Mouse (Mus musculus) inflammation-experienced regulatory T-cells, adult 6 months (primary cell): Measurements from ENCODE around the gene Adcy7. TPM values are rescaled to one million over a fixed set of nuclear protein-coding genes. Genes with fewer than 3 reads are reported as not detected.

Source experiments
- ATAC-seq: one replicate; pipeline ENCODE4 v1.8.0; 2017
- polyA plus RNA-seq, 3 experiments: library from polyadenylated mRNA; unstranded; fragments of 100-300 nt; shearing (Covaris generic); gene quantifications; one replicate each; pipeline ENCODE4 v1.2.1; 2017

Gene Adcy7
- polyA plus RNA-seq = 100 to 1,000 TPM in 1 of 3 experiments, 10 to 100 TPM in 2; 93.6 to 134 (median 97.2) TPM

DNA sequence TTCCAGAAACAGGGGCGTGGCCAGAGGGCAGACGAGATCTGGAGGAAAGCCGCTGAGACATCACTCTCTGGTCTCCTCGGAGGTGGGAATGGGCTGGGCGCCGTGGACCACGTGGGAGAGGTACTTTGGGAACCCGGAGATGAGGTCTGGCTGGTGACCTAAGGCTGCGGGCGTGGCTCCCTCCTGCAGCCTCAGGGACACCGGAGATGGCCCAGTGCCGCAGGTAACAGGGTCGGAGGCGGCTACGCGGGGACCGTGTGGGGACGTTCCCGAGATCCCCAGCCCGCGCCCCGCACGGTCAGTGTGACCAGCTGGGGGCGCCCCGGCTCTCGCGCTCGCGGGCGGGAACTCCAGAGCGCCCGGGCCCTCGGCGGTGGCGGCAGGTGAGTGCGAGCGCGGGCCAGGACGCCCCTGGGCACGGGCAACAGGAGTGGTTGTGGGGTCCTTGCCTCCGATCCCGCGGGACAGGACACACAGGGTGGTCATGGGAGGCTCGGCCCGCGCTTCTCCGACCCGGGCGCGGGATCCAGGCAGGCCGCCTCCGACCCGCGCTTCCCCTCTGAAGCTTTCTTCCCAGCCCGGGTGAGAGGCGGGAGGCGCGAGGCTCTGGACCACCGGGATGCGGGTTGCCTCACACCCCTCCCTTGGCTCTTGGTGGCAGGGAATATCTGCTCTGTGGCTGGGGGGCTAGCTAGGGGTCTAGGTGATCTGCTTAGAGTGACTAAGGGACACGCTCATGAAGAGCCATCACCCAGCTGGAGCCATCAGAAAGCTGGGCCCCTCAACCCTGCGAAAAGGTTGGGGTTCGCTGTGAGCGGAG lies at the start of gene Adcy7:
Adcy7 (plus strand) TSS at position 173 of the 820 bp plus-strand sequence.
- ATAC-seq = peak; percentile 55

DNA sequence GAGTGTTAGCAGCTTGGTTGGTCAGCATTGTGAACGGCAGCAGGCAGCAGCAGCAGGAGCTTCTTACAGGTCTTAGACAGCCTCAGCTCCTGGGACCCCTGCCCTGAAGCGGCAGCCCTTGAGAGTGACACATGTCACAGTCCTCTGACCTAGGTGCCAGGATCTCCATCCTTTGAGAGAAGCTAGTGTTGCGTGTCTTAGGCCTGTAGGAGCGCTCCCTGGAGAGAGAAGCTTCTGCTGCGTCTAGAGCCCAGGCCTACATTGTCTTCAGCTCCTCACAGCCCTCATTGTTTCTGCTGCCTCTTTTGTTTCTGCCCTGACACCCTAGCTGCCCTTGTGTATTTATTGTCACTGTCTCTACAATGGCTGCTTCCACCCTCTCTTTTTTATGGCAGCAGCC lies 46.8 kb upstream of the Adcy7 start:
- no peak for ATAC-seq

DNA sequence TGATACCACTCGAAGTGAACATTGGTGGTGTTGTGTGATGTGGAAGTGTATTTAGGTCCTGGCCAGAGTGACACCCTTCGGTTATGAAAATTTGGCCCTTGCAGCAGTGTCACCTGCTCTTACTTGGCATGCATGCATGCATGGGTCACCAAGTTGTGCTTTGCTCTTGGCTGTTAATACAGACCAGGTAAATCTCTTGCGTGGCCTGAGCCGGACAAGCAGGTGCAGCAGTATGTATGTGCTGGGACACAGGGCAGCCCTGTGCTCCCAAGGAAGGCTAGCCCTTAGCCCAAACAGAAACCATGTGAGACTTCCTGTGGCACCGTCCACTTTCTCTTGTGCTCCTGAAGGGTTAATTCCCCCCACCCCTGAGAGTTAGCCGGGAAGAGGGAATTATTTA lies 44.4 kb upstream of the Adcy7 start:
- no peak for ATAC-seq

DNA sequence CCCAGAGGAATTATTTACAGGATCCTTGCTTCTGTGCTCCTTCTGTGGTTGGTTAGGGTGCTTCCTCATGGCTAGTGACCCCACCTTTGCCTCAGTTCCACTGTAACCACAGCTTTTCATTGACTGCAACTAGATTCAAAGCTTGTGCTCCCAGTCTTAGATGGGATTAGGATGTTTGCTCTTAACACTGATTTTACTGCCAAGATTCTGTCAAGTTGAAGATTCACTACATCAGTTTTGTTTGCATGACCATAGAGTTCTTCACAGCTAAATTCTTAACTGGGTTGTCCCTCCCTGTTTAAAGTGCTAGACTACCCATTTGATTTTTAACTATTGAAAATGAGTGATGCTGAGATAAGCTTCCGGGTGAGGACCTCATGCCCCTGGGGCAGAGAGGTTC lies 43.9 kb upstream of the Adcy7 start:
- no peak for ATAC-seq

DNA sequence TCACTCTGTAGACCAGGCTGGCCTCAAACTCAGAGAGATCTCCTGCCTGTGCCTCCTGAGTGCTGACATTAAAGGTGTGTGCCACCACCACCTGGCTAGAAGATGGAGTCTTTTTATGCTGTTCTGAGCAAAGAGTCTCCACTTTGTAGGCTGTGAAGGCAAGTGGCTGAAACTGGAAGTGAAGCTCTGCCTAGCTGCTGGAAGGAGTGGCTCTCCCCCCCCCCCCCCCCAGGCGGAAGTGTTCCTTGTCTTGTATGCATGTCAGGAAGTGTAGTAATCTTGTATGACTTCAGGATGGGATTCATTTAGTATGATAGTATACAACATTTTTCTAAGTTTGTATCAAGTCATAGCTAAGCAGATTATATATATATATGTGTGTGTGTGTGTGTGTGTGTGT lies 43.4 kb upstream of the Adcy7 start:
- ATAC-seq = no peak

DNA sequence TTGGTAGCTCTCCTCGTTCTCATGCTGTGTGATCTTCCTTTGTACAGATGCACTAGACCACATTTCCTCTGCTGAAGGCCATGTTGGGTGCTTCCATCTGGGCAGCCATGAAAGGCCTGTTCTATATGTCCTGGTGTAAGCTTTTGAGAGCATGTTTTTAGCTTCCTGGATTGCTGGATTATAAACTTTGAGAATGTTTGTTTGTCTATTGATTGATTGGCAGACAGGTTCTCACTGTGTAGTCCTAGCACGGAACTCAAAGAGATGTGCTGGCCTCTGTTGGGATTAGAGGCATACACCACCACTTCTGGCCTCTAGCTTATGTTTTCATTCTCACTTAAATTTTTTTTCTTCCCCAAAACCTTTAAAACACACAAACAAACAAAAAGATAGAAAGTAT lies 35.5 kb upstream of the Adcy7 start:
- ATAC-seq = no peak

DNA sequence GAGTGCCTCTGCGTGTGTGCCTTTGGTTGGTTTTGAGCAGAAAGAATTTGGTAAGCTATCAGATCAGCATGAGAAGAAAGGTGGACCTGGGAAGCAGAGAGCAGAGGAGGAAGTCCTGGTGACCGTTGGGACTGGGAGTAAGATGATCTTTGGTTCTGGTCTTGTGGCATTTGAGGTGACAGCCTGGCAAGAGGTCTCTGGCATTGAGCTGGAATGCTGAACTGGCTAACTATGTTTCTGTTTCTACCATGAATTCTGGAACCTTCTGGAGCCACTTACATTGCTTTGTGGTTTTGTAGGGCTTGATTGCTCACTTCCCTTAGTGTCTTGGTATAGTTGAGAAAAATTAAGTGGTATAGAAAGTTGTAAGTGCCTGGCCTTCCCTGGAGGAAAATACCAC lies 34.6 kb upstream of the Adcy7 start:
- no peak for ATAC-seq

DNA sequence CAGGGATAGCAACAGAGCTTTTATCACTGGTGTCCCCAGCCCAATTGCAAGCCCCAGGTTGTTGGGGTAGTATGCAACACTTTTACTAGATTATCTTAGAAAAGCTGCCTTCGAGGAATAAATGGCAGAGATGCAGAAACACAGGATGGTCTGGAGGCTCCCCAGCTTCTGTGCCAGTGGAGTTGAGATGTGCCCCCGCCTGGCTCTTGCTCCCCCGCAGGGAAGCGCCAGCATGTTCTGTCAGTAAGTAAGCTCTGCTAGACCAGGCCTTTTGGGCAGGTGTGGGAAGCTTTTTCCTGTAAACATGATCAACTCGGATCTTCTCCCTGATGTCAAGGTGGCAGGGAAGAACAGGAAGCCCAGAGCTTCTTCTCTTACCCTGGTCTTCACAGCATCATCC lies 32.9 kb upstream of the Adcy7 start:
- ATAC-seq = no peak

DNA sequence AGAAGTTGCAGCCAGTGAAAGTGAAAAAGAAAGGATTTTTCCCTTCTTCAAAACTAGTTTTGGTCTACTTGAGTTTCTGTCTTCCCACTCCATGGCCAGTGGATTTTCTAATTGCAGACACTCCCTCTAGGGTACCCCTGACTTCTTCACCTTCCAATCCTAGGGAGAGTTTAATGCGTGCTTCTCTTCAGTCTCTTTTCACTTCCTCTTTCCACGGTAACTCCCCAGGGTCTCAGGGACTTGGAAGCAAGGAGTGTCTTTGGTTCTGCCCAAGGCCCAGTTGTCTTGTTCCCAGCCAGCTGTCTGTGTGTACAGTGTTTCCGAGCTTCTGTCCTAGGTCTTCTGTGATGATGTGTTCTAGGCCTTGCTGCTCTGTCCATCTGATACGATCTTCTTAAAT lies 30.3 kb upstream of the Adcy7 start:
- ATAC-seq = no peak

DNA sequence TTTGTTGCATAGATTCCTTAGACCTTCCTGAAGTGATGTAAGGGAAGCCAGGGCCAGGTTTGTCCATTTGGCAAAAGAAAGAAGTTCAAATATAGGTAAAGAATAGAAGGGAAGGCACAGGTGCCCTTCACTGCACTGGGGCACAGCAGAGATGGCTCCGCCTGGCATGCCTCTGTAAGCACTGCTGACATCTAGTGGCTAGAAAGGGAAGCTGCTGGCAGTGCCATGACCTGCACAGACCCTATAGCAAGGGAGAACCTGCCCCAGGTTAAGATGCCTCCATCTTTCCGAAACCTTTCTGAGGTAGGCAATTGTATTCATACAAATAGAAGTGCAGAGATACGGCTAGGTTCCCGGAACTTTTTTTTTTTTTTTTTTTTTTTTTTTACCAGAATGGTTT lies 27.9 kb upstream of the Adcy7 start:
- peak; percentile 90 for ATAC-seq

DNA sequence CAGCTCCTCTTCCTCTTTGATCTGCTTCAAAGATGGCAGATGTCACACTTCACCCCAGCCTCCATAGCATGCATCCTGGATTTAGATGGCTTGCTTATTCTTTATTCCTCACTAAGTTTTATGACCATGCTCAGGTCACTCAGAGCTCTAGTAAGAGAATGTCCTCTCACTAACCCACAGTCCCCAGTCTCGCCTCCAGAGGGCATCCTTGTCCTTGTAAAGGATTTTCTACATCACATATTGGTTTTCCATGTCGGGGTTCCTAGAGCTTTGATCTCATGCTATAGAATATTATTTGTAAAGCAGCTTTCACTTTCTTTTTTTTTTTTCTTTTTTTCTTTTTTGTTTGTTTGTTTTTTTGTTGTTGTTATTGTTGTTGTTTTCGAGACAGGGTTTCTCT lies 19.4 kb upstream of the Adcy7 start:
- ATAC-seq = no peak

DNA sequence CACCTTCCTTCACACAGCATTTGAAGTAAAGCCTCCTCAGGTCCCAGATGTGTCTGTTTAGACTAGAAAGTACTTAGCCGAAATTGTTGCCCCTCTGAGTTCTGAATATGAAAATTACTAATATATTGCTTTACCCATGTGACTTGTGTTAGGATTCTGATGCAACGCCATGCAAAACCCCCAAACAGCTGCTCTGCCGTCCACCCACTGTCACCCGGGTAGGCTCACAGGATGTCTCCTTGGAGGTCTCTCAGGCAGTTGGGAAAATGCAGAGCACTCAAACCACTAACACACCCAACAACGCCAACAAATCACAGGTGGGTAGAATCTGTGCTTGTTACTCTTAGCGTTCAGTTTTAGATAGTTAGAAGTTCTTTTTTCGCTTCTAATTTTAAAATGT lies 17.2 kb upstream of the Adcy7 start:
- no peak for ATAC-seq

DNA sequence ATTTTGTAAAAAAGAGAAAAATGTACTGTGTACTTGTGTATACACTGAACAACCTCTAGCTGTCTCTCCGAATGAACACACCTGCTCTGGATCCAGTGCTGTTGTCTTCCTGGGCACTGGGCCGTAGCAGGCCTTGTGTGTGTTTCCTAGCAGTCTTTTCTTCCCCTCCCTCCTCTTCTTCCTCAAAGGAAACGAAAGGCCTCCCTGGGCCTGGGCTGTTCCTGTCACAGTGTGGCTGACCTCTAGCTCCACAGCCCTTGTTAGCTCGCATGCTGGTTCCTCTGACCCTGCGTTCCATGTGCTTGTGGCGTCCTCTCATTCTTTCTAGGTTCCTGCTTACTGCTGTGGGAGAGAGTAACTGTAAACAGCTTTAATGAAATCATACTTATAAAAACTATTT lies 14.2 kb upstream of the Adcy7 start:
- ATAC-seq = no peak

DNA sequence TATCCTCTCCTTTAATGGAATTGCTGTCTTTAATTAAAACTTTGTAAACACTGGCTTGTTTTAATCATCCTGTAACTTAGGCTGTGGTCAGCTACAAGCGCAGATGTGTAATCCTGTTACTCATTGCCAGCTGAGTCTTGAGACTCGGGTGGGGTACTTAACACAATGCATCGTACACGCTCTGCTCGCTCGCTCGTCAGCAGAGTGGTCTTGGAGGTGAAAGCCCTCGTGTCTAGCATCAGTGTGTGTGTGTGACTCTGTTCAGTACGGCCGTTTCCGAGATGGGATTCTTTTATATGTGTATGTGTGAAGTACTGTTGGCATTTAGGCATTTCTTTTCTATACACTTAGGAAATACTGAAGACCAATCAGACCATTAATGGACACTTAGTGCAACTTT lies 13.7 kb upstream of the Adcy7 start:
- no peak for ATAC-seq

DNA sequence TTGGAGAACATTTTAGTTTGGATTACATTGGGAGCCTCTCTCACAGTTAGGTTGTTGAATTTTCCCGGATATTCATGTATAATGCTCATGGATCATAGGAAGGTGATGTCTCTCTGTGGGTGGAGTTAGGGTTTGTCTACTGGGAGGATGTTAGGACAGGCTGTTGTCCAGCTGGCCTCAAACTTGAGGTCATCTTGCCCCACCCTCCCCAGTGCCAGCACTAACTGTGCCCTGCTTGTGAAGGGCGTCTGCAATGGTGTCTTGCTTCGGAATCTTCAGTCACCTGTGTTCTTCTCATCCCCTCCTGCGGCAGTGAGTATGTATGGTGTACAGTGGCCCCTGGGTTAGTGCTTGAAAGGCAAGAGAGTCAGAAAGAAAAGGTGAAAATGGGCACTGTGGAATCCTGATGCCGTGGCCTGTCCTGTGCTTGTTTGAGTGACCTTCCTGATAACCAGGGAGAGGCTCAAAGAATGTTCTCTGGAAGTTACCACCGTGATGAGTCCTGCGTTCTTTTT lies 11.7 kb upstream of the Adcy7 start:
- ATAC-seq = no peak

DNA sequence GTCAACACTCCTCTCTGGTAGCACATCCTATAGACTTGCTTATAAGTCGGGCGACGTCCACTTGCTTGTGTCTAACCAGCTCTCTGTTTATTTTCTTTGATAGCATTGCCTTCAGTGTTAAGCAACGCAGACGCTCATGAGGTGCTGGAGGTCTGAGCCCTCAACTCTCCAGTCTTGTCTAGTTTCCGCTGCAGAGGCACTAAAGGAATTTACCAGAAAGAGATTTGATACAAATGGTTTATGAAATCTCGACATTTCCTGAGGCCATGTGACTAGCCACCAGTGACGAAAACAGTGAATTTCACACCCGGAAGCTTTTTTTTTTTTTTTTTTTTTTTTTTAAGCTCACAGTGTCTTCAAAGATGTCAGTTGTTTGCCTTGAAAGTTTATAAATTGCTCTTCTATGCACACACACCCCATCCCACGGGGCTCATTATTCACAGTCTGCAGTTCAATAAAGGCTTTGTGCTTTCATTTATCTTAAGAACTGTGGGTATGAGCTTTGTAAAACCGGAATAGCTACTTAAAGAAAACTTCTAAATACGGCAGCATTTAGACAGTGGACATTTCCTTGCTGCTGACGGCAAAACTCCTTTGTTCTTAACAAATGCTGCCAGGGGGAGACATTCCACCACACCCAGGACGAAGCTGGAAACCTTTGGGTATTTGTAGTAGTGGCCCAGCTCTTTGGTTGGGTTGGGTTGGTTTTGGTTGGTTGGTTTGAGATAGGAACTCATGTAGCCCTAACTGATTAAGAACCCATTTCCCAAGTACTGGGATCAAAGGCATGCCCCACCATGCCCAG lies 9.2 kb upstream of the Adcy7 start:
- no peak for ATAC-seq

DNA sequence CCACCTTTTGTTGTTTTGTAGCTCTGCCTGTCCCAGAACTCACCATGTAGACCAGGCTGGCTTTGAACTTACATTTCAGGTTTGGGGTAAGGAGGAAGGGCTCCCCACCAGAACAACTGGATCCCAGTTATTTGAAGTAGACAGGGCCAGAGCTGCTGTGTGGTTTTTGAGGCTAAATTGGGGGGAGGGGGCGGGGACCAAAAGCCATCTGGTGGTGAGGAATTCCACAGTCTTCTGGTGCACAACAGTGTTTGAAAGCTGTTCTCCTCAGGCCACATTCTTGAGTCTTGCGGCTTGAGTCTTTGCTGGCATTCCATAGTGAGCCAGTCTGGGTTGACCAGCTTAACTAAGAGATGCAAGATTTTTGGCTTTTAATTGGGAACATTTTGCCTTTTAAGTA lies 6.7 kb upstream of the Adcy7 start:
- ATAC-seq = no peak

DNA sequence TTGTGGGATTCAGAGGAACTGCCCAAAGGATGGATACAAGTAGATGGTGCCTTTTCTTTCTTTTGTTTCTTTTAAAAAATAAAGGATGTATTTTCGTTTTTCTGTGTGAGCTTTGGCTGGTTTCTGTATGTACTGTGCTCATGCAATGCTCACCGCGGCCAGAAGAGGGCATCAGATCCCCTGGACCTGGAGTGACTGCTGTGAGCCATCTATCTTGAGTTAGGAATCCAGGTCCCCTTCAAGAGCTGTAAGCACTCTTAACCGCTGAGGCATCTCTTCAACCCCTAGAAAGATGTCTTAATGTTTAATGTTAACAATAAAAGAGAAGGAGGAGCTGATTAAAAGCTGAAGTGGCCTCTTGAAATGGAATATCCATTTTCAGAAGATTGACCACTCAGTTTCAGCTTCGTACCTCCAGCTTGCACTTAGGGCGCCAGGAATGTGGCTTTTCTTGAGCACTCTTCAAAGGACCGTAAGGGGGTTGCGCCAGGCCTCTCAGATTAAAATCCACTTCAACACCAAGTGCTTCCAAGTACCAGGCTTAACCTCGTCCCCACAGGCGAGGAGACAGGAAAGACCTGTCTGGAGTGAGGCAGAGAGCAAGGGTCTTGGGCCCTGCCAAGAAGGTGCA lies 5.9 kb upstream of the Adcy7 start:
- ATAC-seq = peak; percentile 61

DNA sequence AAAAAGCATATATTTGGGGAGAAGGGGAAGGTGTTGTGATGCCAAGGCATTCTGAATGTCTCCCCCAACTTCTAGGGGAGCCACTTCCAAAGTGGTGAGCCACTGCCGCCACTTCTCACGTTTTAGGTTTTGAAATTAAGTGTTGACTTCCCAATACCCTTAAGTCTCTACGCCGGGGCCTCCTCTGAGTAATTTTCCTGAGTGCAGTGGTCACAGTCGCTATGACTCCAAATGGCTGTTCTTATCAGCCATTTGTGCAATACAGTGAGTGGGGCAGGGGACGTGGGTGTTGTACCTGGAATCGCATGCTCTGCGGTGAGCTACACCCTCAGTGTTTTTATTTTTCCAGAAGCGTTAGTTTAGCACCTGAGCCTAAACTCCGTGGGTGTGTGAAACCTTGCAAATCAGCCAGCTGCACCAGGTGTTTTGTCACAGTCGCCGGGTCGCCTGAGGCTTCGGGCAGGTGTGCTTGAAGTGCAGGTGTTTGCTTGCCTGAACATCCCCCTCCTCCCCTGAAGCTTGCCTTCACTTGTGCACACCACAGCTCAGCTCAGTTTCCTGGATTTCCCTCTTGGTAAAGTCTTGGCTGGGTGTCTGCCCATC lies 5.3 kb upstream of the Adcy7 start:
- ATAC-seq = no peak

DNA sequence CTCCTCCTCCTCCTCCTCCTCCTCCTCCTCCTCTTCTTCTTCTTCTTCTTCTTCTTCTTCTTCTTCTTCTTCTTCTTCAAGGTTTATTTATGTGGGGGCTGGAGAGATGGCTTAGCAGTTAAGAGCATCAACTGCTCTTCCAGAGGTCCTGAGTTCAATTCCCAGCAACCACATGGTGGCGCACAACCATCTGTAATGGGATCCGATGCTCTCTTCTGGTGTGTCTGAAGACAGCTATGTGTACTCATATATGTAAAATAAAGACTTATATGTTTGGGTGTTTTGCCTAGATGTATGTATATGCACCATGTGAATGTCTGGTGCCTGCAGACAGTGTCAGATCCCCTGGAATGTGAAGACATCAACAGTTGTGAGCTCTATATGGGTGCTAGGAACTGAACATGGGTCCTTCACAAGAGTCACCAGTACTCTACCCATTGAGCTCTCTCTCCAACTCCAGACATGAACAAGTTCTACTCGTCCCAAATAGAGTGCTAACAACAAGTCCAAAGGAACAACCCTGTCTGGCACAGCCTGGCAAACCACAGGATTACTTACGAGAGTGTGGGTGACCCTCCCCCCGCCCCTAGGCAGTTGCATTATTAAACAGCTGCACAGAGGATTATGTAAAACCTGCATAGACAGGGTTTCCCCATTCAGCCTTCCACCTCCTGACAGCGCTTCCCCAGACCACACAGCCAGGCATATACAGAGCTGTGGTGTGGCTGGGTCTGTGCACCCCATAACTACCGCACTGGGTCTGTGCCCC lies 2.9 kb upstream of the Adcy7 start:
- no peak for ATAC-seq

DNA sequence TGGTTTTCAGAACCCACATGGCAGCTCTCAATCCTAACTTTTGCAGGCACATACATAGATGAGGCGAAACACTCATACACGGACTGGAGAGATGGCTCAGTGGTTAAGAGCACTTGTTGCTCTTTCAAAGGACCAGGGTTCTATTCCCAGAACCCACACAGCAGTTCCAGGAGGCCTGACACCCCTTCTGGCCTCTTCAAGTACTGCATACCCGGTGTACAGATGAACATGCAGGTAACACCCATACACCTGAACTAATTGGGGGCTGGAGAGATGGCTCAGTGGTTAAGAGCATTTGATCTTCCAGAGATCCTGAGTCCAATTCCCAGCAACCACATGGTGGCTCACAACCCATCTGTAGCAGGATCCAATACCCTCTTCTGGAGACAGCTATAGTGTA lies 2.1 kb upstream of the Adcy7 start:
- no peak for ATAC-seq

DNA sequence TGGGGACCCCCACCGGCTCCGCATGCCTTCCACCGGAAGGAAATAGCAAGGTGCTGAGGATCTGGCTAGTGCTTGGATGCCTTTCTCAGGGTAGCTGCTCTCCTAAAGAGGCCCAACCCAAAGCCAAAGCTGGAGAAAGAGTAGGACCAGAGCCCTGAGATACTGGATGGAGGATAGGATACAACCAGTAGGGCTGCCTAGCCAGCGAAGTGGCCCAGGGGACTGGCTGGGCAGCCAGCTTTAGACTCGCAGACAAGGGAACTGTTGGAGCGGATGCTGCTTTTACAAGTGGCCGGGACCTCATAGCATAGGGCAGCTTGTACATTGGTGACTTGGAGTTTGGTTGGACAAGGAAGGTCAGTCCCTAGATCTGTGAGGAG lies 838 bp downstream of the Adcy7 start:
- ATAC-seq = peak; percentile 23
